Mouse (Mus musculus) midbrain, embryonic 13.5 days (tissue): ENCODE results near the gene Myo1d. TPM values are rescaled to one million over a fixed set of nuclear protein-coding genes. Genes with fewer than 3 reads are reported as not detected.

Experiments
- ATAC-seq: fragments of 200-750 bp; cut with Nextera tagmentation; 2 replicates; pipeline ENCODE4 v1.8.0; 2017; ENCODE audit warnings: mild to moderate bottlenecking, moderate TSS enrichment, moderate library complexity
- H3K27ac ChIP-seq: fragments of 300-500 bp; sonication (generic); 2 replicates; pipeline ENCODE4 v1.5.1; 2015; ENCODE audit warnings: inconsistent platforms, mild to moderate bottlenecking, moderate library complexity
- H3K27me3 ChIP-seq: fragments of 300-500 bp; sonication (generic); 2 replicates; pipeline ENCODE4 v1.6.1; 2015; ENCODE audit warnings: mild to moderate bottlenecking, inconsistent platforms
- H3K36me3 ChIP-seq: fragments of 300-500 bp; sonication (generic); 2 replicates; pipeline ENCODE4 v1.6.1; 2015; ENCODE audit warnings: mild to moderate bottlenecking, inconsistent platforms
- H3K4me1 ChIP-seq: fragments of 300-500 bp; sonication (generic); replicated peaks from 2 replicates; pipeline ENCODE4 v1.6.1; 2015; ENCODE audit warnings: inconsistent platforms
- H3K4me2 ChIP-seq: fragments of 300-500 bp; sonication (generic); replicated peaks from 2 replicates; pipeline ENCODE4 v1.6.1; 2015; ENCODE audit warnings: moderate library complexity, mild to moderate bottlenecking, inconsistent platforms
- H3K4me3 ChIP-seq: fragments of 300-500 bp; sonication (generic); replicated peaks from 2 replicates; pipeline ENCODE4 v1.5.1; 2015; ENCODE audit warnings: mild to moderate bottlenecking, inconsistent platforms
- H3K9ac ChIP-seq: fragments of 300-500 bp; sonication (generic); replicated peaks from 2 replicates; pipeline ENCODE4 v1.6.1; 2015; ENCODE audit warnings: mild to moderate bottlenecking, inconsistent platforms
- H3K9me3 ChIP-seq: fragments of 300-500 bp; sonication (generic); 2 replicates; pipeline ENCODE4 v1.6.1; 2016; ENCODE audit warnings: mild to moderate bottlenecking, inconsistent platforms
- WGBS: fragments of 180-500 bp; shearing (Covaris S2); methylation state at CpG from one replicate; pipeline ENCODE4 v1.1.7; 2015; 5-methylcytosine and 5-hydroxymethylcytosine counted together
- polyA plus RNA-seq: library from polyadenylated mRNA; unstranded; fragments of >200 nt; fragmentation: Nextera tagmentation; extraction: Ambion mirVana; gene quantifications from 2 replicates; pipeline ENCODE4 v1.2.1, GENCODE M21; 2015

The Myo1d gene
- polyA plus RNA-seq, 1 experiment from 2014 or later = 2.1 TPM

DNA sequence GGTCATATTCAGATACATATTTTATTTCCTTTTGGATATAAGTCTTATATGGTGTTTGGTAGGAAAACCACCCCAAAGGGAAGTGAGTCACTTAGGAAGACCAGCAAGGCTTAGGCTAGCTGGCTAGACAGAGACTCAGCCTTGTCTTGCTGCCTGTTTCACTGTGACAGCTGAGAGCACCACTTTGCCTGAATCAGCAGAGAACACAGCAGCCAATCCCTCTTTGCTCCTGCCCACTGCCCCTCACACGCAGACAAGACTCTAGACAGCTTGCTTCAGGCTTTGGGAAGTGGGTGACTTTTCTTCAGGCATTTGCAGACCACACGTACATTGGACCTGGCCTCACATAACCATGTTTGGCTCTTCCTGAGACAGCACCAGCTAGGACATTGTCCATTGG lies 258.7 kb downstream of the Myo1d start:
- Histone ChIP-seq H3K36me3 (no peaks in the 10 kb centered on the region), H3K27me3 (no peaks in the 10 kb centered on the region), H3K4me2 (no peak overlapping the region), H3K4me3 (no peak overlapping the region), H3K27ac (no peak overlapping the region), H3K4me1 (peaks cover 32% of the 10 kb centered on the region), H3K9ac (no peak overlapping the region), H3K9me3 (no peaks in the 10 kb centered on the region)
- no peak for ATAC-seq
- WGBS = 81% methylated on average over 2 of the region's 2 CpGs

DNA sequence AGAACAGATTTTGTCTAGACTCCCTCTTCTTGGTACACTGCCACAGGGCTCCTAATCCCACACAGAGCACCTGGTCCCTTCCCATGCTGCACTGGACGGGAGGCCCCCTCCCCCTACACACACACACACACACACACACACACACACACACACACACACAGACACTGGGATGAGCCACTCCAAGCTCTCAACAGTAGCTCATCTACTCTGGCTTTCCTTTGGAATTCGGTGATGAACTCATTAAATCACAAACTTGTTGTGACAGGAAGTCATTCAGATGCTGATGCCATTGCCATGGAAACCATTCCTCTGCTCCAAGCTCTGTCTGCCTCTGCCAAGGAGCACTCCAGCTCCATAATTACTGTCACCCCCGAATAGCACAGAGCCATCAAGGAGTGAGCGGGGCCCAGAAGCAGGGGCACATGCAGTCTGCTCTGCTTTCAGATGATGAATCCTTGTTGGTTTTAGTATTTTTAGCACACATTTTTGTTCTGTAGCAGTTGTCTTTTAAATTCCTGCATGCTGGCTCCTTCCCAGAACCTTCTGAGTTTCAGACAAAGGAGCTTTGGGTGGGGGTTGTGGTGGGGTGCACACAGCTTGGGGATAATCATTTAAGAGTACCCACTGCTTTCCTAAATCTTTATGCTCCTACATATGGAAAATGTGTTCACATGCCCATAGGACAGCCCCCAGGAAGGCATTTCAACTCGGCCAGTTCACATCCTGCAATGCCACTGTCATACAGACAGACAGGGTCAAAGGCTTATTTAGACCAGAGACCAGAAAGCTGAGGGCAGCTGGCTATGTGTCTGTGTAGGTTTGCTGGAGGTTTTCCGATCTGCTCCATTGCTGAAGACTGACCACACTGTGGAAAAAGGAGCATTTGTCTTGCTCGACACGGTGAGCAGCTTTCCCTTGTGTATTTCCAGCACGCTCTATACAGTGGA lies 261.1 kb downstream of the Myo1d start:
- Histone ChIP-seq H3K36me3 (no peaks in the 10 kb centered on the region), H3K4me3 (no peak overlapping the region), H3K4me2 (peak overlapping the region; percentile 13; the same call in 1 of the 2 replicates), H3K4me1 (peaks cover 55% of the 10 kb centered on the region), H3K9ac (peak overlapping the region; percentile 21), H3K27me3 (peaks cover 5% of the 10 kb centered on the region; the same call in 1 of the 2 replicates), H3K9me3 (no peaks in the 10 kb centered on the region), H3K27ac (peak overlapping the region; percentile 93)
- WGBS = 14% methylated on average over 9 of the region's 9 CpGs
- ATAC-seq = peak; percentile 98

DNA sequence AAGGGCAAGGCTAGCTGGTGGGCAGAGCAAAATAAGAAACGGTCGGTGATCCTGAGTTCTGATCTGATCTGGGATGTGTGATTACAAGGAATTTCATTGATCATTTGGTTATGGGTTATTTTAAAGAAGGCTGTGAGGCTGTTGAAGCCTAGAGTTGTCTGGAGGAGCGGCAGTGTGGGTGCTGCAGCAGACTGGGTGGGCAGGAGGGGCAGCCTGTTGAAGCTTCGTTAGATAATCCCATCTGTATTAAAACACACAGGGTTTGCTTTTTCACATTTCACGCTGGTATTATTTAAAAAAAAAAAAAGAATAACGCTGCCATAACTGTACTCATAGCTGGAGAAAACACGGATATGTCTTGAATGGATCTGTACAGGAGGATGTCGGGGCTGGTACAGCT lies 263.9 kb downstream of the Myo1d start:
- H3K9ac ChIP-seq = peak overlapping the region; percentile 3; the same call in 1 of the 2 replicates
- WGBS = 81% methylated on average over 8 of the region's 8 CpGs
- H3K4me1 ChIP-seq = peaks cover 70% of the 10 kb centered on the region
- H3K27me3 ChIP-seq = peaks cover 12% of the 10 kb centered on the region; the same call in 1 of the 2 replicates
- no peak for ATAC-seq
- H3K4me3 ChIP-seq = no peak overlapping the region
- no peak overlapping the region for H3K4me2 ChIP-seq
- H3K36me3 ChIP-seq = no peaks in the 10 kb centered on the region
- peak overlapping the region; percentile 10; the same call in 1 of the 2 replicates for H3K27ac ChIP-seq
- H3K9me3 ChIP-seq = no peaks in the 10 kb centered on the region

DNA sequence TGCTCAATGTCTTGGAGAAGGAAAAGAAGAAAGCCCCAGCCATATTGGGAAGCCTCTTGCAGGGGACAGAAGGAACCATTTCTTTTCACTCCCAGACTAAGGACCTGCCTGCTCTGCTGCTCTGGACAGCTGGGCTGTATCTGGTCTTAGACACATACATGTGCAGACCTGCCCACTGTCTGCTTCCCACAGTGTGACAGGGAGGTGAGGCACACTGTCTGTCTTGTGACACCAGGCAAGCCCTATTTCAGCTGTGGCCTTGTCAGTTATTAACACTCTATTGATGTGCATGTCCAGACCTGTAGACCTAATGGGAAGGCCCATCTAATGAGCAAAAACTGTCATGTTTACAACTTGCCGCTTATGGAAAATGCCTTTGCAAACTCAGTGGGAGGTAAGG lies 264.5 kb downstream of the Myo1d start:
- H3K36me3 ChIP-seq = no peaks in the 10 kb centered on the region
- WGBS = 56% methylated on average over 1 of the region's 1 CpGs
- H3K9me3 ChIP-seq = no peaks in the 10 kb centered on the region
- peaks cover 70% of the 10 kb centered on the region for H3K4me1 ChIP-seq
- H3K4me3 ChIP-seq = no peak overlapping the region
- no peak for ATAC-seq
- H3K9ac ChIP-seq = no peak overlapping the region; the same call in 1 of the 2 replicates
- H3K4me2 ChIP-seq = no peak overlapping the region
- H3K27me3 ChIP-seq = peaks cover 13% of the 10 kb centered on the region; the same call in 1 of the 2 replicates
- H3K27ac ChIP-seq = peak overlapping the region; percentile 10; the same call in 1 of the 2 replicates

DNA sequence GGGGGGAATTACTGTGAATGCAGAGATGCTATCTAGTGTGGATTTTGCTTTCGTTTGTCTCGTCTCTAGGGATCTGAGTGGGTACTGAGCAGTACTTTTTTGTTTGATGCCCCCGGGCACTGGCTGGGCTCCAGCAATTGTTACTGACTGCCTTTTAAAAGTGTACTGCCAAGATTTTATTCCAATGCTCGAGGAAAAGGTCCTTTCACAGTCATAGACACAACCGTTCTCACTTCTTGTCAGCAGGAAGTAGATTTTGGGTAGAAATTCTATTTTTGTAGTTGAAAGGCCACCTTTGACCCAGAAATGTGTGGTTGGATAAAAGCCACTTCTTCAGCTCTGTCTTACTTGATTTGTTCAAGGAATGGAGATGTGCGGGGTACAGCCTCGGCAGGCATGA lies 266.0 kb downstream of the Myo1d start:
- Histone ChIP-seq H3K36me3 (no peaks in the 10 kb centered on the region), H3K9ac (no peak overlapping the region), H3K27ac (no peak overlapping the region), H3K9me3 (no peaks in the 10 kb centered on the region), H3K4me2 (no peak overlapping the region), H3K4me1 (peaks cover 67% of the 10 kb centered on the region), H3K4me3 (no peak overlapping the region), H3K27me3 (peaks cover 13% of the 10 kb centered on the region; the same call in 1 of the 2 replicates)
- no peak for ATAC-seq
- WGBS = 58% methylated on average over 7 of the region's 7 CpGs

DNA sequence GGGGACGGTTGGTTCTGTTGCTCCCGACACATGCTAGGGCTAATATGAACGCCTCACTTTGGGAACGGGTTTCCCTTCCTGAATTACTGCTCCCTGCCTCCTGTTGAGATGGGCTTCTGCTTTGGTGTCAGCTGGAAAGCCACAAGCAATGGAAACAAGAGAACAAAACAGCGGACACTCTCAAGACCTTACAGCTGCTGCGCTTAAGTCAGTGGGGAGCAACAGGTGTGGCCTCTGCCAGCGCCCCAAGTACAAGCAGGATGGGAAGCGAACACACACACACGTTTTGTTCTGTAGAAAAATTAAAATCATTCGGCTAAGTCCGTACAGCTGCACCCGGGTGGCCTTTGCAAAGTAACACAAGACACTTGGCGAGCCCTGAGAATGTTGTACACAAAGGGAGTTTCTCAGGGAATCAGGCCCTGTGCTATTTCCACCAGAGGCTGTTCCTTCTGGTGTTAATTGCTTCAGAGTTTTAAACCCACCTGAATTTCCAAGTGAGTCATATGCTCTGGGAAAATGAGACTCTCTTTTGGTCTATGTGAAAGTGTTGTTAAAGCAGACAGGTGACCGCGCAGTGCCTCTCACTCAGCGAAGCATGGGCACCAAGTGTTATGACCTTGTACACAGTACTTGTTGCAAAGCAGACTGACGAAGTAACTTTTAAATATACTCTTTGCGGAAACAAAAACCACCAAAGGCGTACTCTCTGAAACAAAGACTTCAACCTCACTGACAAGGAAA lies 267.3 kb downstream of the Myo1d start:
- WGBS = 56% methylated on average over 19 of the region's 19 CpGs

DNA sequence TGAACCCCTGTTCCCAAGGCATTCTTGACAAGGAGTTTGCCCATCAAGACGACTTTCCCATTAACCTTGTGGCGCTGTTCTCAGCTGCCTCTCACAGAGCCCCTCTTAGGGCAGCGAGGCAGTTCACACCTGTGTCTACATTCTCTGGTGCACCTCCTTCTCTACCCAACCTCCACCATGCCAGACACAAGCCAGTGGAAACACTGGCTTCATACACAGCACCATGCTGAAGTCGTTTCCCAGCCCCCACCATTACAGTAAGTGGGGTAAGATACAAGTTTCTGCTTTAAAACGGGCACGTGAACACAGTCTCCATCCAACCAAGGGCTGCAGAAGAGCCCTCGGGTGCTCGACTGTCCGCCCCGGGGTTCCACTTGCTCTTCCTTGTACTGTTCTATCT lies 269.7 kb downstream of the Myo1d start:
- no peak overlapping the region for H3K4me2 ChIP-seq
- H3K4me1 ChIP-seq = peaks cover 57% of the 10 kb centered on the region
- H3K36me3 ChIP-seq = no peaks in the 10 kb centered on the region
- WGBS = 86% methylated on average over 10 of the region's 10 CpGs
- peaks cover 8% of the 10 kb centered on the region; the same call in 1 of the 2 replicates for H3K27me3 ChIP-seq
- H3K9me3 ChIP-seq = no peaks in the 10 kb centered on the region
- no peak overlapping the region for H3K27ac ChIP-seq
- no peak overlapping the region for H3K9ac ChIP-seq
- no peak for ATAC-seq
- H3K4me3 ChIP-seq = no peak overlapping the region

More for the DNA sequence above, 267.3 kb downstream of the Myo1d start:
- Histone ChIP-seq H3K27me3 (peaks cover 13% of the 10 kb centered on the region; the same call in 1 of the 2 replicates), H3K9ac (no peak overlapping the region), H3K36me3 (no peaks in the 10 kb centered on the region), H3K9me3 (no peaks in the 10 kb centered on the region), H3K4me2 (no peak overlapping the region), H3K4me1 (peaks cover 65% of the 10 kb centered on the region), H3K27ac (no peak overlapping the region), H3K4me3 (no peak overlapping the region)
- ATAC-seq = no peak

DNA sequence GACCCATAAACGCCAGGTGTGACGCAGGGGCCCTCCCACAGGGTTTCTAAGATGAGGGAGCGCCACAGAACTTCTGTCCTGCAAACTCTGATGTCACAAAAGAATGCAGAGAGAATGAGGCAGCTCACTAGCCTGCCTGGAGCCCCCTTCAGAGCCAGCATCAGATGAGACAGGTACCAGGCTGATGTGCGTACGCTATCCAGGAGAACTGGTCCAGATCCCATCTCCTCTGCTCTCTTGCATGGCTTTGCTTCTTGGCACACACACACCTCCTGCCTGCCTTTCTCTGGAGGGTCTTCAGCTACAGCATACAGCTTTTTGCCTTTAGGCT lies 270.7 kb downstream of the Myo1d start:
- Histone ChIP-seq H3K4me2 (no peak overlapping the region), H3K4me3 (no peak overlapping the region), H3K9me3 (no peaks in the 10 kb centered on the region), H3K4me1 (peaks cover 58% of the 10 kb centered on the region), H3K27me3 (peaks cover 8% of the 10 kb centered on the region; the same call in 1 of the 2 replicates), H3K9ac (peak overlapping the region; percentile 39), H3K27ac (peak overlapping the region; percentile 74), H3K36me3 (no peaks in the 10 kb centered on the region)
- WGBS = 65% methylated on average over 5 of the region's 5 CpGs
- no peak for ATAC-seq

DNA sequence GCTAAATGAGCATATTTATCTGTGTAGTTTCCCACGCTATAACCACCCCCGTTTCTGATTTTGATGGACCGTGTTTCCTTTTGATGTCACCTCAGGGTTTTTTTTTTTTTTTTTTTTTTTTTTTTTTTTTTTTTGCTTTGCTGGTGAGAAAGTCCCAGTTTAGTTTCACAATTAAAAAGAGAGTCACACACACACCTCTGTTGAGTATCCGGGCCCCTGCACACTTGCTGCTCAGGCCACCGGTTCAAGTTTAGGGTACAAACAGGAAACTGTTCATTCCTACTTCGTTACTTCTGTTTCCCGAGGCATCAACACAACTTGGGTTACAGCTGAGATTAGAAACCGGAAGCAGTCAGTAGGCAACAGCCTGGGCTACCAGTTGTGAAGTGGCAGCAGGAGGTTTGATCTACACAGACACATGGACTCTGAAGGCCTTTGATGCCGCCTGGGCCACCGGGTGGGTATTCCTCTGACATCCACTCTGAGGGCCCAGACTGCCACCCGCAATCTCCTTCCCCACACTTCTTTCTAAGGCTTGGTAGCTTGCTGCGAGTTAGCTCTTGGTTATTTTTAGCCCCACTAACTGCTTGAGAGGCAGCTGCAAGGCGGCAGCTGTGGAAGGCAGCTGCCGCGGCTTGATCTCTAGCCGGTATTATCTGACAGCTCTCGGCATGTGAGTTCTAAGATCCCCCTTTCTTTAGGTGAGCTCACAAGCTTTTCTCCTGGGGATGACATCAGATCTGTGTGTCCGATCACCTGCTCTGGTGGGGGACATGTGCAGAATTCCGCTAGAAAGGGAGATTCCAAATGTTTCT lies 271.3 kb downstream of the Myo1d start:
- H3K4me2 ChIP-seq = no peak overlapping the region
- no peak overlapping the region for H3K4me3 ChIP-seq
- peak overlapping the region; percentile 39 for H3K9ac ChIP-seq
- no peaks in the 10 kb centered on the region for H3K9me3 ChIP-seq
- H3K27ac ChIP-seq = peak overlapping the region; percentile 74
- peaks cover 56% of the 10 kb centered on the region for H3K4me1 ChIP-seq
- peaks cover 8% of the 10 kb centered on the region; the same call in 1 of the 2 replicates for H3K27me3 ChIP-seq
- ATAC-seq = no peak
- 38% methylated on average over 19 of the region's 19 CpGs for WGBS
- H3K36me3 ChIP-seq = no peaks in the 10 kb centered on the region

DNA sequence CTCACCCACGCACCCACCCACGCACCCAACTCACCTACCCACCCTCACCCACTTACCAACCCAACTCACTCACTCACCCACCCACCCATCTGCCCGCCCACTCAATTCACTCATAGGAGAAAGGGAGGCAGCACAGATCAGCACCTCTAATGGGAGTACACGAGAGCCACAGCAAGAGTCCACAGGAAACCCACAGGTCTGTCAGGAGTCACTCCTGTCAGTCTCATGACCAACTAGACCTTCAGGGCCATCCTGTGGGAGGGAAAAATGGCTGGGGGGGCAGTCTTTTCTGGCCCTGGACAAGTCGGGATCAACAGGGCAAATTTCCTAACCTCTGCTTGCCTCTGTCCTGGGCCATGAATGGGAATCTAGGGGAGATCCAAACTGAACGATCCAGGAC lies 272.0 kb downstream of the Myo1d start:
- Histone ChIP-seq H3K27me3 (0 out of 2 replicates have a peak, but pooled peaks cover 8% of the 10 kb centered on the region), H3K9ac (no peak overlapping the region), H3K9me3 (no peaks in the 10 kb centered on the region), H3K27ac (no peak overlapping the region), H3K4me3 (no peak overlapping the region), H3K4me1 (peaks cover 60% of the 10 kb centered on the region), H3K4me2 (no peak overlapping the region), H3K36me3 (no peaks in the 10 kb centered on the region)
- no peak for ATAC-seq
- WGBS = 84% methylated on average over 6 of the region's 6 CpGs

DNA sequence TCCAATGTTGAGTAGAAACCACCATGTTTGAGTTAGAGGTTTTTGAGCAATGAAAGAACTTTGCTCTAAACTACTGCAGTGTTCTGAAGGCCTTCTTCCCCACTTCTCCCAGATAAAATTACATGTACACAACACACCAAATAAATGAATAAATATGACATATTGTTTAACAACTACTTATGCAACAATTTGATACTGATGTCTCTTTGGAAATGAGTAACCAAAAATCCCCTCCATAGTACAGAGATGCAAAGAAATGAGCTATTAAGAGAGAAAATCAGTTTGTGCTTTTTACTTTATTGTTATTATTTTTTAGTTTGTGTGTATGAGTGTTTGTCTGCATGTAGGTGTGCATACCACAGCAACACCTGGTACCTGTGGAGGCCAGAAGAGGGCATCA lies 273.3 kb downstream of the Myo1d start:
- Histone ChIP-seq H3K4me1 (peaks cover 50% of the 10 kb centered on the region), H3K36me3 (no peaks in the 10 kb centered on the region), H3K4me3 (no peak overlapping the region), H3K4me2 (no peak overlapping the region), H3K27me3 (0 out of 2 replicates have a peak, but pooled peaks cover 6% of the 10 kb centered on the region), H3K27ac (no peak overlapping the region), H3K9ac (no peak overlapping the region), H3K9me3 (no peaks in the 10 kb centered on the region)
- no peak for ATAC-seq
